Mouse (Mus musculus): ENCODE measurements around the gene Glra2.
"Not testable (repeated sequence)": the region's sequence is repeated elsewhere in the genome, so short reads cannot be mapped to it uniquely, and the experiment has no call there.

Gene Glra2

GRCm38 (mm10) chrX:165326939-165327698 lies at the start of gene Glra2:
Gene Glra2 (minus strand): TSS chrX:165327393.
- DNase-seq = no peak

GRCm38 (mm10) chrX:165362798-165363197 lies 35.6 kb upstream of the Glra2 start:
- no peak for DNase-seq

DNA sequence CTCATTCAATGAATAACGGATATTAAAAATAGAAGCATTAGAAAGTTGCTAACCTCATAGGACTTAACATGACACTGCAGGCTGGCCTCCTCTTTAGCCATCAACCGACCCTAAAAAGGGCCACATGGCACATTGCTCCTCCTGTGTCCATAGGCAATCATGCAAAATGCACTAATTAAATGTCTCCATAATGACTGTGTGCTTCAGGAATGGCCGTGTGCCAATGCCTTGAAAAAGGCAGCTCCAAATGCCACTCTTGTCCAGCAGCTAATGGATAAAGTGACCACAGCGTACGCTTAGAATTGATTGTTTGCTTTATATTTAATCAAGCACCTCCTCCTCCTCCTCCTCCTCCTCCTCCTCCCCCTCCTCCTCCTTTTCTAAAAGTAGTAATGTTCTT lies 17.4 kb upstream of the Glra2 start:
- no peak for DNase-seq

- no peak for DNase-seq
These were observed 623 bp upstream of the Glra2 start for GRCm38 (mm10) chrX:165327699-165328333.

DNA sequence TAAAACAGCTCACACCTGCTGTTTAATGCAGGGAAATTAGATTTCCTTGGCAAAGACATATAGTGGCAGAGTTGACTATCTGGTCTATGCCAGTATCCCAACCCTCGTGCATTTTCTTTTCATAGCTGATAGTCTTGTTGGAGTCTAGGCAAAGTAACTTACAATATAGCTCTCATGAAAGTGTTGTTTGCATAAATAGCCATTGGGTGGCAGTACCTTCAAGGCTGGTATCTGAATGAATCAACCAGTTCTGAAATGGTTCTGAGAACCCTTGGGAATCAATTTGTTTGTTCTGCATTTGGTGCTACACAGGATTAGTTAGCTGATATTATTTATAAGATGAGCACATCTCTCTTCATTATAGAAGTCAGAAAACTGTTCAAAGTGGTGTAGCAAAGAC lies 133.6 kb downstream of the Glra2 start:
- DNase-seq = no peak

- no peak for DNase-seq
These were observed 136.0 kb downstream of the Glra2 start for GRCm38 (mm10) chrX:165191170-165191569.

- not testable (repeated sequence) for DNase-seq
These were observed 144.2 kb downstream of the Glra2 start for GRCm38 (mm10) chrX:165182948-165183347.

DNA sequence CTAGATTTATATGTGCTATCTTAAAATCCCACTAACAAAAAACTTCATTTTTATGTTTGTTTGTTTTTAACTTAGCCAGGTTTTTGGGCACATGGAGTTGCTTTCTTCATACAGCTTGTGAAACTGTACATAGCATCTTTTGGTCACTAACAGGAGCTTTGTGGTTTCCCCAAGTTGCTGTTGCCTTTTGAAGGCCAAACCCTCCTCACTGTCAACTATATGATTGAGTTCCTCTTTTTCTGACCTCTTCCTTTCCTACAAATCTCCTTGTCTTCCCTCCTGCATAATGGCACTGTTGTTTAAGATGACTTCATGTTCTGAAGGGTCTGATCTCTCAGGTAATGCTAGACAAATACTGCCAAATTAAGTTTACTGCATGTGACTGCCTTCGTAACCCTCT lies 170.6 kb downstream of the Glra2 start:
- DNase-seq = no peak

DNA sequence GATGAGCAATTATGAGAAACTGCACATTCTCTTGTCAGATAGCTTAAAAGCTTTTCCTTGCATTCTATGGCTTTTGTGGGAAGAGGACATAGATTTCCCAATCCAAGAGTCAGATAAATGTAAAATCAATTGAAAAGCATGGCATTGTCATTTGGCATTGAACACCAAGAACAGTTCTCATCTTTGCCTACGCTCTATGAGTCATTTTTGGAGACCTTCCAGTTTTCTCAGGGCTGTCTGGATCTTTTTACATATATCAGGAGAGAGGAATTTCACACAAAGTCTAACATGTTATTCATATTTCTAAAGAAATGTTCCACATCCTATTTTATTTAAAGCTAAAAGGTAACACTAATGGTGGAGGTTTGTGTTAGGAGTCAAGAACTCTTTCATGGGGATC lies 223.0 kb downstream of the Glra2 start:
- no peak for DNase-seq
